Mouse (Mus musculus): ENCODE results near the gene Ywhae. TPM values are rescaled to one million over a fixed set of nuclear protein-coding genes. Genes with fewer than 3 reads are reported as not detected.

Gene Ywhae
- polyA plus RNA-seq, 1 experiment from 2014 or later: 853 TPM

GRCm38 (mm10) chr11:75735462-75736252 lies 3.0 kb downstream of the Ywhae start:
- H3K4me1 ChIP-seq (ENCODE audit: insufficient read depth, low read length): peaks cover 33% of the 10 kb centered on the region
- no peak for ATAC-seq (ENCODE audit: low FRiP score, low TSS enrichment)
- H3K27ac ChIP-seq (ENCODE audit: low read length): no peak overlapping the region
- WGBS: 61% methylated on average over 5 of the region's 5 CpGs
- no peak overlapping the region for H3K9ac ChIP-seq (replicated peaks; ENCODE audit: low read length)
- no peaks in the 10 kb centered on the region for H3K27me3 ChIP-seq (ENCODE audit: insufficient read depth, low read length)
- peaks cover 3% of the 10 kb centered on the region; the same call in 1 of the 2 replicates for H3K36me3 ChIP-seq (ENCODE audit: insufficient read depth, low read length)
- peak overlapping the region; percentile 89 for H3K4me2 ChIP-seq (replicated peaks; ENCODE audit: low read depth, low read length)
- peak overlapping the region; percentile 91; the same call in 1 of the 2 replicates for H3K4me3 ChIP-seq (ENCODE audit: low read length)
- H3K9me3 ChIP-seq (ENCODE audit: low read length): no peaks in the 10 kb centered on the region

GRCm38 (mm10) chr11:75736978-75737377 lies 4.3 kb downstream of the Ywhae start:
- no peak overlapping the region; the same call in 1 of the 2 replicates for H3K4me2 ChIP-seq (replicated peaks; ENCODE audit: low read depth, low read length)
- H3K4me3 ChIP-seq (ENCODE audit: low read length): no peak overlapping the region
- H3K9me3 ChIP-seq (ENCODE audit: low read length): no peaks in the 10 kb centered on the region

GRCm38 (mm10) chr11:75737806-75738476 lies 5.3 kb downstream of the Ywhae start:
- Histone ChIP-seq H3K4me3 (ENCODE audit: low read length) (no peak overlapping the region), H3K27ac (ENCODE audit: low read length) (no peak overlapping the region), H3K9ac (replicated peaks; ENCODE audit: low read length) (no peak overlapping the region), H3K9me3 (ENCODE audit: low read length) (no peaks in the 10 kb centered on the region), H3K27me3 (ENCODE audit: insufficient read depth, low read length) (no peaks in the 10 kb centered on the region), H3K4me2 (replicated peaks; ENCODE audit: low read depth, low read length) (no peak overlapping the region), H3K36me3 (ENCODE audit: insufficient read depth, low read length) (peaks cover 3% of the 10 kb centered on the region; the same call in 1 of the 2 replicates), H3K4me1 (ENCODE audit: insufficient read depth, low read length) (peaks cover 31% of the 10 kb centered on the region)
- ATAC-seq (ENCODE audit: low FRiP score, low TSS enrichment): no peak
- 51% methylated on average over 2 of the region's 2 CpGs for WGBS

More at GRCm38 (mm10) chr11:75736978-75737377, 4.3 kb downstream of the Ywhae start:
- no peaks in the 10 kb centered on the region for H3K27me3 ChIP-seq (ENCODE audit: insufficient read depth, low read length)
- no peak overlapping the region for H3K27ac ChIP-seq (ENCODE audit: low read length)
- peaks cover 3% of the 10 kb centered on the region; the same call in 1 of the 2 replicates for H3K36me3 ChIP-seq (ENCODE audit: insufficient read depth, low read length)
- WGBS: 58% methylated on average over 3 of the region's 3 CpGs
- peaks cover 35% of the 10 kb centered on the region for H3K4me1 ChIP-seq (ENCODE audit: insufficient read depth, low read length)
- no peak overlapping the region for H3K9ac ChIP-seq (replicated peaks; ENCODE audit: low read length)
- no peak for ATAC-seq (ENCODE audit: low FRiP score, low TSS enrichment)

- H3K36me3 ChIP-seq (ENCODE audit: insufficient read depth, low read length): peaks cover 3% of the 10 kb centered on the region; the same call in 1 of the 2 replicates
- no peak overlapping the region for H3K27ac ChIP-seq (ENCODE audit: low read length)
- H3K4me2 ChIP-seq (replicated peaks; ENCODE audit: low read depth, low read length): no peak overlapping the region
- H3K27me3 ChIP-seq (ENCODE audit: insufficient read depth, low read length): no peaks in the 10 kb centered on the region
- H3K9ac ChIP-seq (replicated peaks; ENCODE audit: low read length): no peak overlapping the region
- peaks cover 31% of the 10 kb centered on the region for H3K4me1 ChIP-seq (ENCODE audit: insufficient read depth, low read length)
- H3K4me3 ChIP-seq (ENCODE audit: low read length): no peak overlapping the region
- H3K9me3 ChIP-seq (ENCODE audit: low read length): no peaks in the 10 kb centered on the region
- WGBS: 96% methylated on average over 7 of the region's 7 CpGs
- ATAC-seq (ENCODE audit: low FRiP score, low TSS enrichment): no peak
Measured at GRCm38 (mm10) chr11:75738477-75738821, 5.8 kb downstream of the Ywhae start.

- no peak overlapping the region for H3K4me2 ChIP-seq (replicated peaks; ENCODE audit: low read depth, low read length)
- no peaks in the 10 kb centered on the region for H3K27me3 ChIP-seq (ENCODE audit: insufficient read depth, low read length)
- H3K9me3 ChIP-seq (ENCODE audit: low read length): no peaks in the 10 kb centered on the region
- H3K4me1 ChIP-seq (ENCODE audit: insufficient read depth, low read length): peaks cover 25% of the 10 kb centered on the region
- ATAC-seq (ENCODE audit: low FRiP score, low TSS enrichment): no peak
- no peak overlapping the region for H3K4me3 ChIP-seq (ENCODE audit: low read length)
- H3K36me3 ChIP-seq (ENCODE audit: insufficient read depth, low read length): peaks cover 3% of the 10 kb centered on the region; the same call in 1 of the 2 replicates
- no peak overlapping the region for H3K9ac ChIP-seq (replicated peaks; ENCODE audit: low read length)
- no peak overlapping the region for H3K27ac ChIP-seq (ENCODE audit: low read length)
- 70% methylated on average over 3 of the region's 3 CpGs for WGBS
Measured at GRCm38 (mm10) chr11:75740204-75740603, 7.5 kb downstream of the Ywhae start.

- Histone ChIP-seq H3K4me2 (replicated peaks; ENCODE audit: low read depth, low read length) (no peak overlapping the region), H3K4me3 (ENCODE audit: low read length) (no peak overlapping the region), H3K27me3 (ENCODE audit: insufficient read depth, low read length) (no peaks in the 10 kb centered on the region), H3K4me1 (ENCODE audit: insufficient read depth, low read length) (peaks cover 22% of the 10 kb centered on the region), H3K27ac (ENCODE audit: low read length) (no peak overlapping the region), H3K9me3 (ENCODE audit: low read length) (no peaks in the 10 kb centered on the region), H3K36me3 (ENCODE audit: insufficient read depth, low read length) (peaks cover 3% of the 10 kb centered on the region; the same call in 1 of the 2 replicates), H3K9ac (replicated peaks; ENCODE audit: low read length) (no peak overlapping the region)
- ATAC-seq (ENCODE audit: low FRiP score, low TSS enrichment): no peak
- 79% methylated on average over 3 of the region's 3 CpGs for WGBS
Measured at GRCm38 (mm10) chr11:75741615-75742014, 8.9 kb downstream of the Ywhae start.

GRCm38 (mm10) chr11:75744761-75745160 lies 12.1 kb downstream of the Ywhae start:
- H3K9ac ChIP-seq (replicated peaks; ENCODE audit: low read length): no peak overlapping the region
- no peak overlapping the region for H3K4me3 ChIP-seq (ENCODE audit: low read length)
- WGBS: 94% methylated on average over 3 of the region's 3 CpGs
- H3K9me3 ChIP-seq (ENCODE audit: low read length): no peaks in the 10 kb centered on the region
- H3K36me3 ChIP-seq (ENCODE audit: insufficient read depth, low read length): no peaks in the 10 kb centered on the region
- no peak overlapping the region for H3K27ac ChIP-seq (ENCODE audit: low read length)
- H3K4me2 ChIP-seq (replicated peaks; ENCODE audit: low read depth, low read length): no peak overlapping the region
- peaks cover 22% of the 10 kb centered on the region; the same call in 1 of the 2 replicates for H3K4me1 ChIP-seq (ENCODE audit: insufficient read depth, low read length)
- no peaks in the 10 kb centered on the region for H3K27me3 ChIP-seq (ENCODE audit: insufficient read depth, low read length)
- ATAC-seq (ENCODE audit: low FRiP score, low TSS enrichment): no peak

- Histone ChIP-seq H3K9me3 (ENCODE audit: low read length) (no peaks in the 10 kb centered on the region), H3K36me3 (ENCODE audit: insufficient read depth, low read length) (peaks cover 5% of the 10 kb centered on the region; the same call in 1 of the 2 replicates), H3K4me1 (ENCODE audit: insufficient read depth, low read length) (0 out of 2 replicates have a peak, but pooled peaks cover 13% of the 10 kb centered on the region), H3K27me3 (ENCODE audit: insufficient read depth, low read length) (no peaks in the 10 kb centered on the region), H3K9ac (replicated peaks; ENCODE audit: low read length) (no peak overlapping the region), H3K4me3 (ENCODE audit: low read length) (no peak overlapping the region), H3K27ac (ENCODE audit: low read length) (no peak overlapping the region), H3K4me2 (replicated peaks; ENCODE audit: low read depth, low read length) (no peak overlapping the region)
- 64% methylated on average over 1 of the region's 1 CpGs for WGBS
- ATAC-seq (ENCODE audit: low FRiP score, low TSS enrichment): no peak
Measured at GRCm38 (mm10) chr11:75750537-75750936, 17.9 kb downstream of the Ywhae start.

GRCm38 (mm10) chr11:75751082-75751481 lies 18.4 kb downstream of the Ywhae start:
- WGBS: 75% methylated on average over 4 of the region's 4 CpGs
- Histone ChIP-seq H3K4me3 (ENCODE audit: low read length) (no peak overlapping the region), H3K27ac (ENCODE audit: low read length) (no peak overlapping the region), H3K4me1 (ENCODE audit: insufficient read depth, low read length) (0 out of 2 replicates have a peak, but pooled peaks cover 11% of the 10 kb centered on the region), H3K36me3 (ENCODE audit: insufficient read depth, low read length) (peaks cover 9% of the 10 kb centered on the region; the same call in 1 of the 2 replicates), H3K4me2 (replicated peaks; ENCODE audit: low read depth, low read length) (no peak overlapping the region), H3K9me3 (ENCODE audit: low read length) (no peaks in the 10 kb centered on the region), H3K9ac (replicated peaks; ENCODE audit: low read length) (no peak overlapping the region), H3K27me3 (ENCODE audit: insufficient read depth, low read length) (no peaks in the 10 kb centered on the region)
- ATAC-seq (ENCODE audit: low FRiP score, low TSS enrichment): no peak

GRCm38 (mm10) chr11:75756687-75757086 lies 24.0 kb downstream of the Ywhae start:
- peaks cover 52% of the 10 kb centered on the region for H3K36me3 ChIP-seq (ENCODE audit: insufficient read depth, low read length)
- WGBS: 79% methylated on average over 8 of the region's 8 CpGs
- no peaks in the 10 kb centered on the region for H3K27me3 ChIP-seq (ENCODE audit: insufficient read depth, low read length)
- no peak overlapping the region for H3K27ac ChIP-seq (ENCODE audit: low read length)
- H3K4me2 ChIP-seq (replicated peaks; ENCODE audit: low read depth, low read length): no peak overlapping the region
- ATAC-seq (ENCODE audit: low FRiP score, low TSS enrichment): no peak
- H3K4me1 ChIP-seq (ENCODE audit: insufficient read depth, low read length): no peaks in the 10 kb centered on the region
- no peak overlapping the region for H3K4me3 ChIP-seq (ENCODE audit: low read length)
- no peak overlapping the region for H3K9ac ChIP-seq (replicated peaks; ENCODE audit: low read length)
- H3K9me3 ChIP-seq (ENCODE audit: low read length): no peaks in the 10 kb centered on the region
